9 mouse cellular contexts compared by ENCODE assay signal in genomic region chr13:28953581-28953991, GRCm38 (mm10). TPM values are rescaled to one million over a fixed set of nuclear protein-coding genes. Genes with fewer than 3 reads are reported as not detected.
A peak's percentile ranks its signal among the peaks of the same experiment; 100 is the strongest.
DNase-seq lines count a peak whose midpoint lies in the region; ATAC-seq lines count a peak whose summit lies in the region.
"Had no signal": no experiment of that assay in that cellular context is flagged by ENCODE, and none has a peak within 500 bp of the region (broad histone marks: within the 10 kb centered on the region; RNA-seq: fewer than 3 reads in every experiment).

Sox4 (minus strand) TSS chr13:28953713.

- ATAC-seq in heart, embryonic 12.5 days (ENCODE audit: insufficient number of reproducible peaks, low FRiP score), result peak; percentile 87
- ATAC-seq in kidney, embryonic 16.5 days (ENCODE audit: low FRiP score, low TSS enrichment), result peak; percentile 88
- peak; percentile 59 for ATAC-seq in monocyte, adult 5-6 weeks (replicated peaks; ENCODE audit: insufficient number of reproducible peaks, low FRiP score, low TSS enrichment, poor library complexity, severe bottlenecking)

- H3K4me2 ChIP-seq in heart, embryonic 12.5 days, result peak within 1 kb of the TSS; percentile 65
- peak within 1 kb of the TSS; percentile 63 for H3K4me2 ChIP-seq in kidney, embryonic 16.5 days (replicated peaks; ENCODE audit: low read depth, low read length)

- 0% methylated on average over 19 of the region's 19 CpGs for WGBS in heart, embryonic 12.5 days
- 0% methylated on average over 19 of the region's 19 CpGs for WGBS in kidney, embryonic 16.5 days

- peak; percentile 99 for DNase-seq in 416B (ENCODE audit: low read depth)
- peak; percentile 97 for DNase-seq in brain, adult 2 months (ENCODE audit: low read depth, low spot score)
- peak; percentile 68 for DNase-seq in fat pad, adult 2 months (ENCODE audit: extremely low read depth, low read depth, low spot score)
- DNase-seq in liver, result peak; percentile 85
- DNase-seq in spleen, postnatal 4 days (ENCODE audit: low spot score in 2 of 2), result peak; percentile 83 to 87

- H3K27ac ChIP-seq in heart, embryonic 12.5 days (ENCODE audit: poor library complexity, severe bottlenecking), result peak within 1 kb of the TSS; percentile 100
- H3K27ac ChIP-seq in kidney, embryonic 16.5 days (ENCODE audit: low read length), result peak within 1 kb of the TSS; percentile 100

- peaks cover 1% of the 10 kb centered on the region; the same call in 1 of the 2 replicates for H3K36me3 ChIP-seq in heart, embryonic 12.5 days
- H3K36me3 ChIP-seq in kidney, embryonic 16.5 days (ENCODE audit: insufficient read depth, low read length), result no peaks in the 10 kb centered on the region

- H3K9ac ChIP-seq in heart, embryonic 12.5 days, result peak within 1 kb of the TSS; percentile 100
- peak within 1 kb of the TSS; percentile 99 for H3K9ac ChIP-seq in kidney, embryonic 16.5 days (replicated peaks; ENCODE audit: low read length)

- H3K27me3 ChIP-seq in heart, embryonic 12.5 days (replicated peaks), result no peaks in the 10 kb centered on the region
- H3K27me3 ChIP-seq in kidney, embryonic 16.5 days (ENCODE audit: insufficient read depth, low read length), result no peaks in the 10 kb centered on the region

- no peaks in the 10 kb centered on the region for H3K9me3 ChIP-seq in heart, embryonic 12.5 days (replicated peaks)
- H3K9me3 ChIP-seq in kidney, embryonic 16.5 days (ENCODE audit: low read length), result no peaks in the 10 kb centered on the region

- H3K4me3 ChIP-seq in heart, embryonic 12.5 days, result peak within 1 kb of the TSS; percentile 99
- H3K4me3 ChIP-seq in kidney, embryonic 16.5 days (ENCODE audit: low read length), result peak within 1 kb of the TSS; percentile 98

- peaks cover 2% of the 10 kb centered on the region for H3K4me1 ChIP-seq in heart, embryonic 12.5 days (replicated peaks)
- peaks cover 10% of the 10 kb centered on the region for H3K4me1 ChIP-seq in kidney, embryonic 16.5 days (ENCODE audit: insufficient read depth, low read length)

RNA-seq across cellular contexts. Expression of gene Sox4, which starts in this region (rescaled TPM):
- polyA plus RNA-seq in heart, embryonic 12.5 days (2016; fragmentation: Nextera tagmentation; extraction: Ambion mirVana), result 78.2 and 84.1 TPM in 2 replicates
- polyA plus RNA-seq in kidney, embryonic 16.5 days (2015; fragmentation: Nextera tagmentation; extraction: Ambion mirVana), result 27.8 and 33.4 TPM in 2 replicates
- total RNA-seq in monocyte, adult 5-6 weeks (2017), result 0.29 to 2.4 TPM (median 0.43 TPM) in 3 replicates
- total RNA-seq: MEL had no signal

Comparison
In these comparisons a context has a peak if more than half of its experiments do, and no peak if none do; other contexts are left out.
1. Peak in every context shown above with its lines: DNase-seq, ATAC-seq, H3K4me3 ChIP-seq and H3K27ac ChIP-seq.